Mouse (Mus musculus) embryonic facial prominence, embryonic 14.5 days (tissue): ENCODE results near the gene Ctnna3. TPM values are rescaled to one million over a fixed set of nuclear protein-coding genes. Genes with fewer than 3 reads are reported as not detected.

ENCODE experiments used
- ATAC-seq: fragments of 200-750 bp; cut with Nextera tagmentation; 2 replicates; pipeline ENCODE4 v1.8.0; 2017; ENCODE audit warnings: low read depth, moderate number of reproducible peaks, moderate TSS enrichment
- DNase-seq: peaks from one replicate; pipeline ENCODE4 v3.0.0-alpha.2; 2015; ENCODE audit warnings: low spot score
- H3K27ac ChIP-seq: fragments of 300-500 bp; sonication (generic); replicated peaks from 2 replicates; pipeline ENCODE4 v1.5.1; 2014; ENCODE audit warnings: low read depth, mild to moderate bottlenecking, low read length, moderate library complexity
- H3K27me3 ChIP-seq: fragments of 300-500 bp; sonication (generic); replicated peaks from 2 replicates; pipeline ENCODE4 v1.6.1; 2014; ENCODE audit warnings: low read length; ENCODE audit not compliant: control insufficient read depth, insufficient read depth
- H3K36me3 ChIP-seq: fragments of 300-500 bp; sonication (generic); 2 replicates; pipeline ENCODE4 v1.6.1; 2014; ENCODE audit warnings: low read length, mixed read lengths; ENCODE audit not compliant: control insufficient read depth, insufficient read depth
- H3K4me1 ChIP-seq: fragments of 300-500 bp; sonication (generic); 2 replicates; pipeline ENCODE4 v1.6.1; 2014; ENCODE audit warnings: antibody characterized with exemption, low read length; ENCODE audit not compliant: control insufficient read depth, insufficient read depth
- H3K4me2 ChIP-seq: fragments of 300-500 bp; sonication (generic); 2 replicates; pipeline ENCODE4 v1.6.1; 2014; ENCODE audit warnings: low read depth, mild to moderate bottlenecking, low read length, moderate library complexity, mixed read lengths
- H3K4me3 ChIP-seq: fragments of 300-500 bp; sonication (generic); 2 replicates; pipeline ENCODE4 v1.5.1; 2014; ENCODE audit warnings: low read depth, mild to moderate bottlenecking, low read length
- H3K9ac ChIP-seq: fragments of 300-500 bp; sonication (generic); 2 replicates; pipeline ENCODE4 v1.6.1; 2014; ENCODE audit warnings: low read depth, mild to moderate bottlenecking, low read length, moderate library complexity, mixed read lengths
- H3K9me3 ChIP-seq: fragments of 300-500 bp; sonication (generic); 2 replicates; pipeline ENCODE4 v1.6.1; 2016; ENCODE audit warnings: low read length; ENCODE audit not compliant: control insufficient read depth
- WGBS: fragments of 180-500 bp; shearing (Covaris S2); extraction: QIAGEN DNeasy Blood & Tissue Kit; methylation state at CpG from one replicate; pipeline ENCODE4 v1.1.7; 2014; 5-methylcytosine and 5-hydroxymethylcytosine counted together
- polyA plus RNA-seq: library from polyadenylated mRNA; unstranded; fragments of >200 nt; fragmentation: Nextera tagmentation; extraction: Ambion mirVana; gene quantifications from 2 replicates; pipeline ENCODE4 v1.2.1, GENCODE M21; 2014

Gene Ctnna3
- polyA plus RNA-seq, 1 experiment from 2014 or later = 1.6 TPM

DNA sequence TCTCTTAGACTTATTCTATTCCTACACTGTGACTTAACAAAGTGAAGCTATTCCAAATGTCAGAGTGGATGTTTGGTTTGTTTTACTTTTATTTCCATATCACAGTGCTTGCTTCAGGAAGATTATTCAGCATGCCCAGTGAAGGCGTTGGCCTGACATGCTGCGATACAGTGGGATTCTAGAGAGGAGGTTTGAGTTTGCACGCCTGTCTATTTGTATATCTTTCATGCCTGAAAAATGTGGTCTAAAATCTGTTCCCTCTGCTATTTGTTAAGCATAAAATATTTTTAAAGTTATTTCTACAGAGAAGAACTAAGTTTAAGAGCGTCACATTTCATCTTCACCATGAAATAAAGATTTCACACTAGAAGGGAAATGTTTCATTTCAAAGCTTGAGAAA is 813.5 kb downstream of the Ctnna3 start:
- WGBS = 53% methylated on average over 4 of the region's 4 CpGs
- H3K36me3 ChIP-seq = no peaks in the 10 kb centered on the region
- H3K4me1 ChIP-seq = no peaks in the 10 kb centered on the region
- no peak overlapping the region for H3K4me2 ChIP-seq
- peak; percentile 64 for DNase-seq
- H3K4me3 ChIP-seq = no peak overlapping the region
- no peaks in the 10 kb centered on the region for H3K27me3 ChIP-seq
- no peaks in the 10 kb centered on the region for H3K9me3 ChIP-seq
- no peak overlapping the region for H3K27ac ChIP-seq
- H3K9ac ChIP-seq = no peak overlapping the region
- ATAC-seq = no peak

DNA sequence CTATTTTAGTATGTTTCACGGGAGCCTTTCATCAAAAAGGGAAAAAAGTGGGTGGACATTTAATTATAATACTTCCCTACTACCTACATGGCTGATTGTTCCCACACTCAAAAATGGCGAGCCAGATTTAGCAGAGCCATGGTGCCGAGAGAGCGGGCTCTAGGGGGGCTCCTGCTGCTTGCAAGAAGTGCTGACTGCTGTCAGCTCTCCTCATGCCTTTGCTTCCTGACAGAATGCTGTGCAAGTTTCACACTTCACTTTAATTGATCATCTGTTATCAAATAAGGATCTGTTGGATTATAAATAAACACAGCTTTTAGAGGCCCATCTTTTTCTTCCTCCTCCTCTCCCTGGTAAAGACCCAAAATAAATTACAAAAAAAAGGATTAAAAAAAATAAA is 838.3 kb downstream of the Ctnna3 start:
- ATAC-seq (no peak), DNase-seq (no peak)
- no peaks in the 10 kb centered on the region for H3K9me3 ChIP-seq
- no peak overlapping the region for H3K9ac ChIP-seq
- H3K27me3 ChIP-seq = no peaks in the 10 kb centered on the region
- no peak overlapping the region for H3K4me3 ChIP-seq
- H3K4me1 ChIP-seq = no peaks in the 10 kb centered on the region
- no peak overlapping the region for H3K4me2 ChIP-seq
- H3K36me3 ChIP-seq = no peaks in the 10 kb centered on the region
- H3K27ac ChIP-seq = no peak overlapping the region
- 74% methylated on average over 4 of the region's 4 CpGs for WGBS

DNA sequence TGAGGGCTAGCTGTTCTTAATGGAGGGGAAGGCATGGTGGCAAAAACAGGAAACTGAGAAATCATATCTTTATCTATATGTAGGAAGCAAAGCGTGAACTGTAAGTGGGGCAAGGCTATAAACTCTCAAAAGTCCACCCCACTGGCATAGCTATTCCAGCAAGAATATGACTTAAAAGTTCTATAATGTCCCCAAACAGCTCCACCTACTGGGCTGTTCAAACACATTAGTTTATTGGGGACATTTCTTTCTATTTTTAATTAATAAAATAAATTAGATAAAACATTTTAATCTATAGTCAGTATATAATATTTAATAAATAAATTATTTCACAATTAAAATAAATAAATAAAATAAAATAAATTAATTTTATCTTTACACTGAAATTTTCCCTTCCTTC is 845.2 kb downstream of the Ctnna3 start:
- H3K4me3 ChIP-seq = no peak overlapping the region
- no peak overlapping the region for H3K4me2 ChIP-seq
- no peaks in the 10 kb centered on the region for H3K9me3 ChIP-seq
- 63% methylated on average over 1 of the region's 1 CpGs for WGBS
- DNase-seq (no peak), ATAC-seq (no peak)
- no peaks in the 10 kb centered on the region for H3K27me3 ChIP-seq
- H3K27ac ChIP-seq = no peak overlapping the region
- no peaks in the 10 kb centered on the region for H3K36me3 ChIP-seq
- no peaks in the 10 kb centered on the region for H3K4me1 ChIP-seq
- no peak overlapping the region for H3K9ac ChIP-seq

DNA sequence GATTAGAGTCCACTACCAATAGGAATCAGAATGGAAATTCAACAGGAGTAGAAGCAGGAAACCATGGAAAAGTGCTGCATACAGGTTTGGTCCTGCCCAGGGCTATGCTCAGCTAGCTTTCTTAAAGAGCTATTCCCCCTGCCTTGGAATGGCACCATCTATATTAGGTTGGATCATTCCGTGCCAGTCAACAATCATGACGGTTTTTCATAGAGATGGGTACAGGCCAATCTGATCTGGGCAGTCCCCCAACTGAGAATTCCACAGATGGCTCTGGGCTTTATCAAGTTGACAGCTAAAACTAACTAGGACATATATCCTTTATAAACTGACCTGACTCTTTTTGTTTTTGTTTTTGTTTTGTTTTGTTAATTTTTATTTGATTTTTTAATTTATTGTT is 848.9 kb downstream of the Ctnna3 start:
- no peaks in the 10 kb centered on the region for H3K4me1 ChIP-seq
- no peaks in the 10 kb centered on the region for H3K27me3 ChIP-seq
- ATAC-seq (no peak), DNase-seq (no peak)
- WGBS = 86% methylated on average over 2 of the region's 2 CpGs
- no peak overlapping the region for H3K4me2 ChIP-seq
- H3K4me3 ChIP-seq = no peak overlapping the region
- no peak overlapping the region for H3K27ac ChIP-seq
- no peaks in the 10 kb centered on the region for H3K9me3 ChIP-seq
- H3K36me3 ChIP-seq = no peaks in the 10 kb centered on the region
- H3K9ac ChIP-seq = no peak overlapping the region

DNA sequence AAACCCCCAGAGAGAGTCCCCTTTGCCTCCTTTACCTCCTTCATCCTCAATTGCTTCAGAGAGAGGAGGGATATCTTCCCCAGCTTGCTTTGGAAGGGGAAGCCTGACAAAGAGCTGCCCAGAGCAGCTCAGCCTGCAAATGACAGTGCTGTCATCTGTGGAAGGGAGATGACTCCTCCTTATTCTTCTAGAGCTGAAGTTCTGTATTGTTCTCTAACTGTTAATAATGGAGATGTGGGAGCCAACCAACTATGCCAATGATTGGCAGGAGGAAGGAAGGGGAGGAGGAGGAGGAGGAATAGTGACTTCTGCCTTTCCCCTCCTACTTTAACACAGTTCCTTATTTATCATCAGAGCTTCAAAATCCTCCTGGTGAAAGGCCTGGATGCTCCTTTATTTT is 875.9 kb downstream of the Ctnna3 start:
- no peak overlapping the region for H3K4me3 ChIP-seq
- no peaks in the 10 kb centered on the region for H3K36me3 ChIP-seq
- H3K27ac ChIP-seq = no peak overlapping the region
- no peak overlapping the region for H3K9ac ChIP-seq
- DNase-seq = no peak
- H3K27me3 ChIP-seq = no peaks in the 10 kb centered on the region
- H3K9me3 ChIP-seq = no peaks in the 10 kb centered on the region
- H3K4me2 ChIP-seq = no peak overlapping the region
- no peaks in the 10 kb centered on the region for H3K4me1 ChIP-seq
- ATAC-seq = no peak

DNA sequence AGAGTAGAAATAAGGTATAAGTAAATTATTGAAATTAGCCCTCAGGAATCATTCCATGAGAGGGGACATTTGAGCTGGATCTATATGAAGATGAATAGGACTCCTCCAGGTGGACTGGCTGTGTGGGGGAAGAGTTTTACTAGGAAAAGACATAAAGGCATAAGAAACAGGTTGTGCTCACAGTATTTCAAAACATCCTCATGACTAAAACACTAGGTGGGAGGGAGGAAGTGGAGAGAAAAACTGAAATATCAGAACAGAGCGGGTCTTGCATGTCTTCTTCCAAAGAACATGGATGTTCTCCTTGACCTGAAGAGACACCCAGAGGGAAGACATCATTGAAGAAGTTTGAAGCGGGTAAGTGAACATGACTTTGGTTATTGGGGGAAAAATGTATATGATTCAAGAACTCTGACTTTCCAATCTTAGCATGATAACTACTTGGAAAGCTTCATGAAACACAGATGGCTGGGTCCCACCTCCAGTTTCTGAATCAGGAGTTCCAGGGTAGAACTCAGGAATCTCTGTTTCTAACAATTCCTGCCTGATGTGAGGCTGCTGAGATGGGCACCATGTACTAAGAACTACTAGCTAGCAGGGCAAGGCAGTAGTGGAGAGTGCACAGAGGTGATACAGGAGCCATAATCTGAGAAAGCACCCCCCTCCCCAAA is 881.9 kb downstream of the Ctnna3 start:
- Histone ChIP-seq H3K4me3 (no peak overlapping the region), H3K4me2 (no peak overlapping the region), H3K27me3 (no peaks in the 10 kb centered on the region), H3K9me3 (no peaks in the 10 kb centered on the region), H3K27ac (no peak overlapping the region), H3K4me1 (no peaks in the 10 kb centered on the region), H3K9ac (no peak overlapping the region), H3K36me3 (no peaks in the 10 kb centered on the region)
- WGBS = 89% methylated on average over 2 of the region's 2 CpGs
- ATAC-seq (no peak), DNase-seq (no peak)

DNA sequence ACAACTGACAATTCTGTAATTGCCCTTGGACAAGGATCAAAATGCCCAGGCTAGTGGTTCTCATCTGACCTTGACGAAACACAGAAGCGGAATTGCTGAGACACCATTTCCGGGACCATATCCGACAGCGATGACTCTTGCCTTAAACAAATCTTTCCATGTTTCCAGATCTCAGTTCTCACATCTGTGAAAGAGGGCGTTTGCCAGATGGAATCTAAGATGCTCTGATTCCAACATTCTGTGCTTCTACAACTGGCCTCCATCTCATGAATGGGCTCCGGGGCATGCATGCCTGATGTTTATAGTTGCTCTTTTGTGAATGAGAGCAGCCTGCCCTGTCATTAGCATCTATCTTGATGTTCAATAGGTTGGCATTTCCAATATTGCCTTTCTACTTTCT is 890.4 kb downstream of the Ctnna3 start:
- no peaks in the 10 kb centered on the region for H3K27me3 ChIP-seq
- no peaks in the 10 kb centered on the region for H3K36me3 ChIP-seq
- ATAC-seq = no peak
- no peak overlapping the region for H3K4me2 ChIP-seq
- H3K9me3 ChIP-seq = no peaks in the 10 kb centered on the region
- H3K4me3 ChIP-seq = no peak overlapping the region
- 87% methylated on average over 7 of the region's 7 CpGs for WGBS
- H3K4me1 ChIP-seq = no peaks in the 10 kb centered on the region
- no peak overlapping the region for H3K27ac ChIP-seq
- no peak for DNase-seq
- H3K9ac ChIP-seq = no peak overlapping the region

DNA sequence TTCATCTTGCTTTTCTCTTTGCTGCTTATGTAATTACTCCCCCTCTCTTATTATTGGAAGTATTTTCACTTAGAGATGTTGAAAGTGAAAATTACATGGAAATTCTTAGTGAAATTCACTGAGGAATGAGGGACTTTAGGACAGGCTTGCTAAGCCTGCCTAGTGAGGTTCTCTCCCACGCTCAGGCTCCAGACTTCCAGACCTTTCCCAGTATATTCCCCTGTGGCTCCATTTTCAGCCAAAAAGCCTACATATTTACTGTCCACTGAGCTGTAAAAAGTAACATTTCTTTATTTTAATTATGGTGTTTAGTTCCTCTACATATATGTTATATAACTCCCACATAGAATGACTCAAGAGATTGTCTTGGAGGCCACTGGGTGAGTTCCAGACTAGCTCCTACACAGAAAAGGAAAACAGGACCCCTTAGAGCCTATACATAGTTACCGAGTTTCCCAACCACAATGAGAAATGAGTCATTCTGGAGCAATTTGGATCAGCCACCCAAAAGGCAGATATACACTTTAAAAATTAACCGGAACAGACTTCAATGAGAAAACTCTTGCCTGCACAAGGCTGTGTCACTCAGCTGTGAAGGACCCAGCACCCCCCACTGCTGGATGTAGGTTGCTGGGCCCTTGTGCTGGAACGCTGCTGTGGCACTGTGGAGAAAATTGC is 912.9 kb downstream of the Ctnna3 start:
- Histone ChIP-seq H3K36me3 (no peaks in the 10 kb centered on the region), H3K4me2 (no peak overlapping the region), H3K9me3 (no peaks in the 10 kb centered on the region), H3K4me3 (no peak overlapping the region), H3K27me3 (no peaks in the 10 kb centered on the region), H3K27ac (no peak overlapping the region), H3K9ac (no peak overlapping the region), H3K4me1 (peaks cover 7% of the 10 kb centered on the region)
- WGBS = 51% methylated on average over 4 of the region's 4 CpGs
- ATAC-seq (peak; percentile 57; the same call in 1 of the 2 replicates), DNase-seq (peak; percentile 53)

DNA sequence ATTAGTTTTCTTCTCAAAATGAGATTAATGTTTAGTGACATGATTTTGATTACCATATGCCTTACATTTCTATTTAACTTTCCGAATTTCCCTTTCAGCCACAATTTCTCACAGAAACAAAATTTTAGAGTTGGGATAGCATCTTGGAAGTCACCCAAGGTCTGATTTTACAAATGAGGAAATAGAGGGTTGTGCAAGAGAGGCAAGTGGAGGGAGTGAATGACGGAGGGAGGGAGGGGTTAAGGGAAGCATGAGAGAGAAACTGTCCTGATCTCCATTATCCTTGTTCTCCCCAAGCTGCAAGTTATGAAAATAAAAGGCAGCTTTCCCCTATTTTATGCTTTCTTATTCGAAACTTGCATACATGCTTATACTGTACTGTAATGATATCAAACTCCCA is 943.4 kb downstream of the Ctnna3 start:
- no peak overlapping the region for H3K4me2 ChIP-seq
- no peaks in the 10 kb centered on the region for H3K4me1 ChIP-seq
- 52% methylated on average over 3 of the region's 3 CpGs for WGBS
- no peaks in the 10 kb centered on the region for H3K36me3 ChIP-seq
- no peaks in the 10 kb centered on the region for H3K9me3 ChIP-seq
- no peak overlapping the region for H3K9ac ChIP-seq
- no peak overlapping the region for H3K4me3 ChIP-seq
- H3K27ac ChIP-seq = no peak overlapping the region
- no peaks in the 10 kb centered on the region for H3K27me3 ChIP-seq
- DNase-seq = peak; percentile 59
- ATAC-seq = no peak
